Mouse (Mus musculus) hindbrain, embryonic 16.5 days (tissue): ENCODE measurements around the gene Dcaf6. TPM values are rescaled to one million over a fixed set of nuclear protein-coding genes. Genes with fewer than 3 reads are reported as not detected.
A peak's percentile ranks its signal among the peaks of the same experiment; 100 is the strongest.

Experiments
- ATAC-seq: fragments of 200-750 bp; cut with Nextera tagmentation; 2 replicates; pipeline ENCODE4 v1.8.0; 2017; ENCODE audit warnings: moderate TSS enrichment, moderate library complexity
- H3K27ac ChIP-seq: fragments of 300-500 bp; sonication (generic); 2 replicates; pipeline ENCODE4 v1.5.1; 2014; ENCODE audit warnings: low read depth, mild to moderate bottlenecking, control low read depth, low read length, moderate library complexity
- H3K27me3 ChIP-seq: fragments of 300-500 bp; sonication (generic); replicated peaks from 2 replicates; pipeline ENCODE4 v1.6.1; 2014; ENCODE audit warnings: low read length; ENCODE audit not compliant: control insufficient read depth, insufficient read depth
- H3K36me3 ChIP-seq: fragments of 300-500 bp; sonication (generic); 2 replicates; pipeline ENCODE4 v1.6.1; 2014; ENCODE audit warnings: mild to moderate bottlenecking, low read length, moderate library complexity, mixed read lengths; ENCODE audit not compliant: control insufficient read depth, insufficient read depth
- H3K4me1 ChIP-seq: fragments of 300-500 bp; sonication (generic); 2 replicates; pipeline ENCODE4 v1.6.1; 2014; ENCODE audit warnings: low read depth, low read length; ENCODE audit not compliant: control insufficient read depth, insufficient read depth
- H3K4me2 ChIP-seq: fragments of 300-500 bp; sonication (generic); 2 replicates; pipeline ENCODE4 v1.6.1; 2014; ENCODE audit warnings: mild to moderate bottlenecking, low read length, control low read depth, moderate library complexity
- H3K4me3 ChIP-seq: fragments of 300-500 bp; sonication (generic); 2 replicates; pipeline ENCODE4 v1.5.1; 2014; ENCODE audit warnings: mild to moderate bottlenecking, low read length, control low read depth, moderate library complexity
- H3K9ac ChIP-seq: fragments of 300-500 bp; sonication (generic); 2 replicates; pipeline ENCODE4 v1.6.1; 2014; ENCODE audit warnings: low read depth, mild to moderate bottlenecking, control low read depth, low read length, moderate library complexity
- H3K9me3 ChIP-seq: fragments of 300-500 bp; sonication (generic); 2 replicates; pipeline ENCODE4 v1.6.1; 2014; ENCODE audit warnings: mild to moderate bottlenecking, low read length, moderate library complexity; ENCODE audit not compliant: control insufficient read depth
- WGBS: fragments of 180-500 bp; shearing (Covaris S2); extraction: QIAGEN DNeasy Blood & Tissue Kit; methylation state at CpG from one replicate; pipeline ENCODE4 v1.1.7; 2014; 5-methylcytosine and 5-hydroxymethylcytosine counted together
- polyA plus RNA-seq: library from polyadenylated mRNA; unstranded; fragments of >200 nt; fragmentation: Nextera tagmentation; extraction: Ambion mirVana; gene quantifications from 2 replicates; pipeline ENCODE4 v1.2.1, GENCODE M21; 2015

Gene Dcaf6
- polyA plus RNA-seq = 17.7 and 19.0 TPM in 2 replicates

DNA sequence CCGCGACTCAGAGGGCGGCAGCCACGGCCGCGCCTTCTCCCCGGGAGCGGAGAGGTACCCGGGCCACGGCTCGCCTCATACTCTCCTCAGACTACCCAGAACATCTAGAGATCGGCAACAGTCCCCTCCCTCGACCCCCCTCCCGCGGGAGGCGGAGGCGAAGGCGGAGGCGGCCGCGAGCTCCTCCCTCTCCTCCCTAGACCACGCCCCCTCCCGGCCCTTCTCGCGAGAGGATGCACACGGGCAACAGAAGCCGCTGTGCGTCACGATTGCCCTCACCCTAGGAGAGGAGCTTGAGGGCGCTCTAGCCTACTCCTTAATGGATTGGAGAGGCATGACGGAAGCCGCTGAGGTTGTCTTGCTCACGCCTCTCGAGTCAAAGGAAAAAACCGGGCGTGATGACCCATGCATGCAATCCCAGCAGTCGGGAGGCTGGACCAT is at the start of gene Dcaf6, which contains the start of gene Mpc2:
TSS of gene Dcaf6 (minus strand) at position 116 of the 441 bp plus-strand sequence.
TSS of gene Mpc2 (plus strand) at position 278 of the 441 bp plus-strand sequence.
- no peaks in the 10 kb centered on the region for H3K9me3 ChIP-seq
- peaks cover 7% of the 10 kb centered on the region for H3K4me1 ChIP-seq
- peak within 1 kb of the TSS; percentile 72 for H3K4me3 ChIP-seq
- H3K36me3 ChIP-seq = no peaks in the 10 kb centered on the region
- peak; percentile 95 for ATAC-seq
- H3K27me3 ChIP-seq = no peaks in the 10 kb centered on the region
- H3K9ac ChIP-seq = peak within 1 kb of the TSS; percentile 88
- H3K27ac ChIP-seq = peak within 1 kb of the TSS; percentile 91
- peak within 1 kb of the TSS; percentile 87 for H3K4me2 ChIP-seq
- under 1% methylated on average over 19 of the region's 37 CpGs for WGBS

DNA sequence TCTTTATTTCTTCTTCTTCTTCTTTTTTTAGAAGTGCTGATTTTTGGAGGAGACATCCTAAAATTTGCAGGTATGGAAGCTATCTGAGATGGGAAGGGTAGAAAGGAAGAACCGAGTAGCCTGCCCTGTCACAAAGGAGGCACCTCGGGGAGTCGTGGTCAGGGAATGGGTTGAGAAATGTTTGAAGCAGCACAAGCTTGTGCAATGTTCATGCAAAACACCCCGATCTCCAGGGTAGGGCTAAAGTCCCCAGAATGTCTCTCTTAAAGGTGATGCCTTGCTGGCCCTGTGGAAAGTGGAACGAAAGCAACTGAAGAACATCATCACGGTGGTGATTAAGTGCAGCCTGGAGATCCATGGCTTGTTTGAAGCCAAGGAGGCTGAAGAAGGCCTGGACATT is 46.0 kb upstream of the Dcaf6 start:
- 88% methylated on average over 6 of the region's 6 CpGs for WGBS
- Histone ChIP-seq H3K9ac (no peak overlapping the region), H3K4me2 (no peak overlapping the region)

DNA sequence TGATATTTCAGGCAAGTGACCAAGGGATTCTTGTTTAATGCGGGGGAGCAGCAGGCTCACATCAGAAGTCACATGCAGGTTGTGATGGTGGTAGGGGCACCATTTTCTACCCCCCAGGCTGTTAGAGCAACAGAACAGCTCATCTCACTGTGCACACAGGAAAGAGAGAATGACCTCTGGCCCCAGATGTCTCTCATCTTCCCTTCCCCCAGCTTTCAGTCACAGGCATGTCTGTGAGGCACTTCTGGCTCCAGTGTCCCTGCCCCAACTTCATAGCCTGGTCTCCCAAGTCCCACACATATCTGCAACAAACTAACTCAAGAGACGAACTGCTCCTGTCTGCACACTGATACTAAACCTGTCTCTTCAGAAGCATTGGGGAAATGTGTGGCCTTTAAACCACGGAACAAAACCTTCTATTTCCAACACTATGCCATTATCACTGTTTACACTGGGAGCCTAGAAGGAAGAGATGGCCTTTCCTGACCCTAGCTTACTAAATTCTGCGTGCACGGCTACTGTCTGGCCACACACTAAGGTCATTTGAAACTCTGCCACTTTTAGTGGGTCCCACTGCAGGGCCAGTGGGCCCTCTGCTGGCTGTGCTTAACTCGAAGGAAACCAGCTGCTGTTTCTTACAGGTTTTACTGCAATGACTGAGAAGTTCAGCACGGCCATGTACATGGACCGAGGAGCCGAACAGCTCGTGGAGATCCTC is 43.2 kb upstream of the Dcaf6 start:
- no peak overlapping the region for H3K27ac ChIP-seq
- H3K27me3 ChIP-seq = no peaks in the 10 kb centered on the region
- H3K4me2 ChIP-seq = no peak overlapping the region
- no peak overlapping the region for H3K9ac ChIP-seq
- no peaks in the 10 kb centered on the region for H3K36me3 ChIP-seq
- H3K4me3 ChIP-seq = no peak overlapping the region
- H3K9me3 ChIP-seq = no peaks in the 10 kb centered on the region
- no peak for ATAC-seq
- no peaks in the 10 kb centered on the region for H3K4me1 ChIP-seq
- WGBS = 68% methylated on average over 10 of the region's 10 CpGs

More for the DNA sequence above, 46.0 kb upstream of the Dcaf6 start:
- H3K27me3 ChIP-seq = no peaks in the 10 kb centered on the region
- no peak for ATAC-seq
- H3K36me3 ChIP-seq = no peaks in the 10 kb centered on the region
- H3K27ac ChIP-seq = no peak overlapping the region
- no peaks in the 10 kb centered on the region for H3K9me3 ChIP-seq
- no peaks in the 10 kb centered on the region for H3K4me1 ChIP-seq
- no peak overlapping the region for H3K4me3 ChIP-seq

DNA sequence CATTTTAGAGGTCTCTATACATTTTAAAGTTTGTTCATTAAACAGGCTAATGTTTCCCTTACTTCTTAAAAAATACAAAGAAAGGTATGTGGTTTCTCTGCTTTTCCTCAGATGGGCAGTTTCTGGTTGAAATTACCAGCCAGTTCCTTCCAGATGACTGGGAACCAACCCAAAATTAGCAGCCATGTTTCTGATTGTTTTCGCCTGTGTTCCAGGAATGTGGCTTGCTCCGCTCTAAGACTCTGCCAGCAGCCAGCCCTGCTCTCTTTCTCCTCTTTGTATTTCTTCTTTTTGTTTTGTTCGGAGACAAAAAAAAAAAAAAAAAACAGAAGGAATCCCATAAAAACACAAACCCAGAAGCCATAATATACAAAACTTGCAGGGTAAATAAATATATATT is 38.6 kb upstream of the Dcaf6 start:
- Histone ChIP-seq H3K27ac (no peak overlapping the region), H3K9ac (no peak overlapping the region), H3K27me3 (no peaks in the 10 kb centered on the region), H3K36me3 (no peaks in the 10 kb centered on the region), H3K4me1 (no peaks in the 10 kb centered on the region), H3K4me2 (no peak overlapping the region), H3K4me3 (no peak overlapping the region), H3K9me3 (no peaks in the 10 kb centered on the region)
- WGBS = 41% methylated on average over 3 of the region's 3 CpGs
- no peak for ATAC-seq

DNA sequence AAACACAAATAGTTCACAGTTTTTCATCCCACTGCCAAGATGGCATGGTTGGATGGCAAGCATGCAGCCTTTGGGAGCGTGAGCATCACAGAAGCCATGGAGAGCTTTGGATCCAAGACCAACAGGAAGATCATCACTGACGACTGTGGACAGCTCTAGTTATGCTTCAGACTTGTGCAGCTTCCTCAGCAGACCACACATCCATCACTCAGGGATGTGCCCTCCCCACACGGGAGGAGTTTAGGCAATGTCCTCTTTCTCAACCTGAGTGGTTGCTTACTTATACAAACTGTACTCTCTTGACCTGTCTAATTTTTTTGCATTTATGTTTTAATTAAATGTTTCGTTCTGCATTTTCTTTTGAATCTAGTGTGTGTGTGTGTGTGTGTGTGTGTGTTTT is 28.9 kb upstream of the Dcaf6 start:
- Histone ChIP-seq H3K4me2 (no peak overlapping the region), H3K36me3 (no peaks in the 10 kb centered on the region), H3K4me1 (no peaks in the 10 kb centered on the region), H3K27ac (no peak overlapping the region), H3K9ac (no peak overlapping the region), H3K27me3 (no peaks in the 10 kb centered on the region), H3K9me3 (no peaks in the 10 kb centered on the region), H3K4me3 (no peak overlapping the region)
- 83% methylated on average over 4 of the region's 4 CpGs for WGBS
- no peak for ATAC-seq

DNA sequence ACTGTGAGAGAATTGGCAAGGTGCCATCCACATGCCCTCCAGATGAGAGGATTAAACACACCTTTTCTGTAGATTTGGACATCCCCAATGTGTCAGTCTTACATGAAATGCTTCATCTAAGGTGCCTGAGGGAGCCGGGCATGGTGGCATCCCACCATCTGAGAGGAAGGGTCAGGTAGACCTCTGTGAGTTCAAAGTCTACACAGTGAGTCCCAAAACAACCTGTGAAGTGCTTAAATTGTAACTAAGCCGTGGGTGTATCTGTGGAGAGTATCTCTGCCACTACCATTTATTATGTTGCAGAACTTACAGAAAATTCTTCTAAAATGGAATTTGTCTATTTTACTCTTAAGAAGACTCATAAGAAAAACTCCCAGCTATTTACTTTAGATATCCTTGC is 25.8 kb upstream of the Dcaf6 start:
- H3K4me3 ChIP-seq = no peak overlapping the region
- 91% methylated on average over 2 of the region's 2 CpGs for WGBS
- ATAC-seq = no peak

DNA sequence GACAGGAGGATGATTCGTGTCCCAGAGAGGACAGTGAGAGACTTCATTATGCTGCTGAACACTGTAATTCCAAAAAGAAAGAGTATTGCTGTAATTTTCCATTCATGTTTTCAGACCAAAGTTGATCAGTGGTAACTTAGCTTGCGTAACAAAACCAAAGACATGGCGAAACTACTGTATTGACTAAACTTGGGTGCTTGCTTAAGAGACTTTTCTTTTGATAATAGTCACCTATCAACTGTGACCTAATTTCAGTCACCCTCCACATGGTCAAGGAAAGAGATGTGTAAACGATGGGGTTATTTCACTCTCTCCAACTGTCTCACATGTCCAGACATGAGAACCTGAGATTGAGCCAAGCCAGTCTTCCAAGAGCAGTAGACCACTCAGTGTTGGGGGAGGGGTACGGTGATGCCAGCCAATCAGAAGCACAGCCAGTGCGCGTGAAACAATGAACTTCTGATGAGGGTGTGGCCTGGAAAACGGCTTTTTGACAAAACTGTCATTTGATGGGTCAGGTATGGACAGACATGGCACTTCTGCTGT is 24.5 kb upstream of the Dcaf6 start, which contains the start of gene Adcy10:
TSS of gene Adcy10 (plus strand) at position 496 of the 546 bp plus-strand sequence.
- H3K4me1 ChIP-seq = no peaks in the 10 kb centered on the region
- H3K9ac ChIP-seq = no peak within 1 kb of the TSS
- no peak within 1 kb of the TSS for H3K4me2 ChIP-seq
- H3K27ac ChIP-seq = no peak within 1 kb of the TSS
- no peak for ATAC-seq
- H3K36me3 ChIP-seq = peaks cover 10% of the 10 kb centered on the region; the same call in 1 of the 2 replicates
- no peaks in the 10 kb centered on the region for H3K9me3 ChIP-seq
- WGBS = 92% methylated on average over 8 of the region's 8 CpGs
- H3K27me3 ChIP-seq = no peaks in the 10 kb centered on the region
- H3K4me3 ChIP-seq = no peak within 1 kb of the TSS

More for the DNA sequence above, 25.8 kb upstream of the Dcaf6 start:
- Histone ChIP-seq H3K4me1 (no peaks in the 10 kb centered on the region), H3K36me3 (peaks cover 5% of the 10 kb centered on the region; the same call in 1 of the 2 replicates), H3K9ac (no peak overlapping the region), H3K4me2 (no peak overlapping the region), H3K9me3 (no peaks in the 10 kb centered on the region), H3K27ac (no peak overlapping the region), H3K27me3 (no peaks in the 10 kb centered on the region)

DNA sequence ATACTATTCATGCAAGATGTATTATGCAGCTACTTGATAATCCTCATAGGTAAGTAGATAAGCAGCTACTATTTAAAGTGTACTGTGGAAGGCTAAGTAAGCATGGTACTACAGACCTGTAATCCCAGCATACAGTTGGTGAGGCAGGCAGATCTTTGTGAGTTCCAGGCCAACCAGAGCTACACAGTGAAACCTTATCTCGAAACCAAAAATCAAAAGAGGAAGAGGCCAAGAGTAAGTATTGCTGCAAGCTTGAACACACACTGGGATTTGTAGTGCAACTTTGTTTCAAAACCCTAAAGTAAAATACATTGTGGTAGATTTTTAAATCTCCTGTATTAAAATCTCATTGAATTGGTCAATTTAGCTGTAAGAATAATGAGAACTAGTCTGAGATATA is 11.2 kb upstream of the Dcaf6 start:
- Histone ChIP-seq H3K9ac (no peak overlapping the region), H3K4me3 (no peak overlapping the region), H3K9me3 (no peaks in the 10 kb centered on the region), H3K36me3 (no peaks in the 10 kb centered on the region), H3K27ac (no peak overlapping the region), H3K27me3 (no peaks in the 10 kb centered on the region), H3K4me2 (no peak overlapping the region), H3K4me1 (no peaks in the 10 kb centered on the region)
- no peak for ATAC-seq
- 96% methylated on average over 1 of the region's 1 CpGs for WGBS

DNA sequence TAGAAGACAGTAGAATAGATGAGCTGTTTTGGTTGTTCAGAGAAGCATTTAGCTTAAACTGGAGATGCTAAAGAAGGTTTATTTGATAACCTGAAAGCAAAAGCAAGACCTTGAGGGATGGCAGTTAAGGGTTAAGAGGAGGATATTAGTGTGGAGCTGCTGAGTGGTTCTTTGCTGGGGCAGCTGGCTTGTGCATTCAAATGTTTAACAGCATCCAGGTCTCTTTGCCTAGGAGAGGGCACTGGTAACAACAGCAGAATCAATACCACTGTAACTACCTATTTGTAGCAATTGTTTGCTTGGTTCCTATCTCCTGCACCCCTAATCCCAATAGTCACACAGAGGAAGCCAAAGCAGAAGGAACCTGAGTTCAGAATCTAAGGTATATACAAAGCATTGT is 9.4 kb upstream of the Dcaf6 start:
- Histone ChIP-seq H3K9me3 (no peaks in the 10 kb centered on the region), H3K36me3 (no peaks in the 10 kb centered on the region), H3K4me1 (no peaks in the 10 kb centered on the region), H3K9ac (no peak overlapping the region), H3K4me2 (no peak overlapping the region), H3K4me3 (no peak overlapping the region), H3K27me3 (no peaks in the 10 kb centered on the region), H3K27ac (no peak overlapping the region)
- no peak for ATAC-seq
